Mouse (Mus musculus) kidney, embryonic 14.5 days (tissue): ENCODE data around the gene Golga4. TPM values are rescaled to one million over a fixed set of nuclear protein-coding genes. Genes with fewer than 3 reads are reported as not detected.

ENCODE experiments used
- ATAC-seq: fragments of 200-750 bp; cut with Nextera tagmentation; 2 replicates; pipeline ENCODE4 v1.8.0; 2017; ENCODE audit warnings: moderate number of reproducible peaks, mild to moderate bottlenecking, moderate TSS enrichment, moderate library complexity; ENCODE audit not compliant: low FRiP score, low TSS enrichment
- H3K27ac ChIP-seq: fragments of 300-500 bp; sonication (generic); 2 replicates; pipeline ENCODE4 v1.5.1; 2014; ENCODE audit warnings: low read depth, mild to moderate bottlenecking, low read length, moderate library complexity, mixed read lengths
- H3K27me3 ChIP-seq: fragments of 300-500 bp; sonication (generic); 2 replicates; pipeline ENCODE4 v1.6.1; 2014; ENCODE audit warnings: mild to moderate bottlenecking, low read length; ENCODE audit not compliant: control insufficient read depth, insufficient read depth
- H3K36me3 ChIP-seq: fragments of 300-500 bp; sonication (generic); 2 replicates; pipeline ENCODE4 v1.6.1; 2014; ENCODE audit warnings: low read length, mixed read lengths; ENCODE audit not compliant: control insufficient read depth, insufficient read depth
- H3K4me1 ChIP-seq: fragments of 300-500 bp; sonication (generic); 2 replicates; pipeline ENCODE4 v1.6.1; 2014; ENCODE audit warnings: low read length, mixed read lengths; ENCODE audit not compliant: control insufficient read depth, insufficient read depth
- H3K4me2 ChIP-seq: fragments of 300-500 bp; sonication (generic); replicated peaks from 2 replicates; pipeline ENCODE4 v1.6.1; 2014; ENCODE audit warnings: low read depth, mild to moderate bottlenecking, low read length
- H3K4me3 ChIP-seq: fragments of 300-500 bp; sonication (generic); 2 replicates; pipeline ENCODE4 v1.5.1; 2014; ENCODE audit warnings: mild to moderate bottlenecking, low read length
- H3K9ac ChIP-seq: fragments of 300-500 bp; sonication (generic); 2 replicates; pipeline ENCODE4 v1.6.1; 2014; ENCODE audit warnings: low read depth, mild to moderate bottlenecking, low read length, moderate library complexity
- H3K9me3 ChIP-seq: fragments of 300-500 bp; sonication (generic); 2 replicates; pipeline ENCODE4 v1.6.1; 2016; ENCODE audit warnings: low read length; ENCODE audit not compliant: control insufficient read depth
- WGBS: fragments of 180-500 bp; shearing (Covaris S2); extraction: QIAGEN DNeasy Blood & Tissue Kit; methylation state at CpG from one replicate; pipeline ENCODE4 v1.1.7; 2014; 5-methylcytosine and 5-hydroxymethylcytosine counted together
- polyA plus RNA-seq: library from polyadenylated mRNA; unstranded; fragments of >200 nt; fragmentation: Nextera tagmentation; extraction: Ambion mirVana; gene quantifications from 2 replicates; pipeline ENCODE4 v1.2.1, GENCODE M21; 2014

Gene Golga4
- polyA plus RNA-seq, 1 experiment from 2014 or later, result 70.7 TPM

DNA sequence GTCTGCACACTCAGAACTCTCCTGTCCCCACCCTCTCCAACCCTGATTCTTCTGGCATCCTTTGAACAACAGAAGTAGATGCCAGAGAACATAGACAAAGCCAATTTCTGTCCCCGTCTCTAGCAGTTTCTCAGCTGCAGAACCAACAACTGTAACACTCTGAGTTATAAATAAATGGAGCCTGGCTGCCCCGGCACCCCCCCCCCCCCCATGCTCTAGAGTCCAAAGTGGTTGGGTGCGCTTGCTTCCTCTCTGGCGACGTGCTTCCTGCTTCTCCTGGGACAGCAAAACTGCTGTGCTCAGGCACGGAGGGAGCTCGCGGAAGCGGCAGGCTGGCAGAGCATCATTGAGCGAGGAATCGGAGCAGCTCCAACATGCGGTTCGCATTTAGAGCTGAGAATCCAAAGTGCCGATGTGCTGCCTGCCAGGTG lies 105.1 kb downstream of the Golga4 start:
- WGBS, result 31% methylated on average over 14 of the region's 14 CpGs

DNA sequence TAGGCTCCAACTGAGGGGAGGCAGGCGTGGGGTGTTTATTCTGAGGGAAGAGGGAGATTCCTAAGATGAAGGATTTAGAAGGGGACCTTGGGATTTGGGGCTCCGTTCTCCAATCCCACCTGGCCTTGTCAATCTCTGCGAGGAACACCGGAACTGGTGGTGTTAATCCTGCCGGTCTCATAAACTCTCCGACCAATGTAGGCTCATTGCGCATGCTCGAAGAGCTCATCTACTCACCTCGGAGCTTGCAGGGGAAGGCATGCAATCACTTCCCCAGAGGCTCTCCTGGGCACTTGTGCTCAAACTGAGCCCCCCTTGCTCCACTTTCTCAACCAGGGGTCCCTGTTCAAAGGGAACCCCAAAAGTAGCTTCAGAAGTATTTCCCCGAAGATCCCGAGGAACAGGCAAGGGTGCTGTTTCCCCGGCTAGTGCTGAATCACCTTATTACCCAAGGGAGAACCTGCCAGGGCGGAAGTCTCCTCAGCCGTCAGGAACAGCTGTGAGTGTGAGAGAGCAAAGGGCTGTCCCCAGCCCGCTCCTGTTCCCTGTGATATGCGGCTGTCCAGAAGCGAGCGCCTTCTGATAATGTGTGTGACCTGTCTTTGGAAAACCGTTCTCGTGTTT lies 106.0 kb downstream of the Golga4 start:
- peak overlapping the region; percentile 21; the same call in 1 of the 2 replicates for H3K4me2 ChIP-seq
- no peaks in the 10 kb centered on the region for H3K36me3 ChIP-seq
- no peaks in the 10 kb centered on the region for H3K9me3 ChIP-seq
- peaks cover 45% of the 10 kb centered on the region for H3K4me1 ChIP-seq
- no peak overlapping the region for H3K4me3 ChIP-seq
- no peaks in the 10 kb centered on the region for H3K27me3 ChIP-seq
- no peak overlapping the region for H3K27ac ChIP-seq
- peak overlapping the region; percentile 12; the same call in 1 of the 2 replicates for H3K9ac ChIP-seq
- ATAC-seq, result no peak
- WGBS, result 38% methylated on average over 20 of the region's 20 CpGs

More for the DNA sequence above, 105.1 kb downstream of the Golga4 start:
- no peak overlapping the region for H3K4me3 ChIP-seq
- no peaks in the 10 kb centered on the region for H3K36me3 ChIP-seq
- no peak for ATAC-seq
- H3K9ac ChIP-seq, result no peak overlapping the region
- H3K9me3 ChIP-seq, result no peaks in the 10 kb centered on the region
- H3K27me3 ChIP-seq, result no peaks in the 10 kb centered on the region
- no peak overlapping the region; the same call in 1 of the 2 replicates for H3K27ac ChIP-seq
- peaks cover 46% of the 10 kb centered on the region for H3K4me1 ChIP-seq
- H3K4me2 ChIP-seq, result no peak overlapping the region; the same call in 1 of the 2 replicates

DNA sequence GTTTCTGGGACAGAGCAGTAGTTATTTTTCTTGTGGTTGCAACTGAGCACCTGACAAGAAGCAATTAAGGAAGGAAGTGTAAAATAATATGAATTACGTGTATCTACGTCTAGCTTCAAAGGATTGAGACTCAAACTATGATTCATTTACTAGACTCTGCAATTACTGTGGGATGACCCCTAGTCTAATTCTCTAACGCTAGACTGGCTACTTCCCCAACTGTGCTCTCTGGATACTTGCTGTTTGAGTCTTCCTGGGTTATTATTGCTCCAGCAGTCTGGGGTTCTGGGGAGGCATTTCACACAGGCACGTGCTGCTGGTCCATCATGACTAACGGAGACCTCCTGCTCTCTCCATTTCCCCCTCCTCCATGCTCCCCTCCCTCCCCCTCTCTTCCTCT lies 111.2 kb downstream of the Golga4 start:
- Histone ChIP-seq H3K4me3 (no peak overlapping the region), H3K9me3 (no peaks in the 10 kb centered on the region), H3K4me2 (no peak overlapping the region), H3K27me3 (no peaks in the 10 kb centered on the region), H3K4me1 (peaks cover 22% of the 10 kb centered on the region), H3K9ac (no peak overlapping the region), H3K36me3 (no peaks in the 10 kb centered on the region), H3K27ac (no peak overlapping the region)
- WGBS, result 35% methylated on average over 5 of the region's 5 CpGs
- ATAC-seq, result no peak

- Histone ChIP-seq H3K9me3 (no peaks in the 10 kb centered on the region), H3K9ac (no peak overlapping the region), H3K36me3 (no peaks in the 10 kb centered on the region), H3K4me1 (peaks cover 16% of the 10 kb centered on the region), H3K4me3 (no peak overlapping the region), H3K27me3 (no peaks in the 10 kb centered on the region), H3K4me2 (no peak overlapping the region), H3K27ac (no peak overlapping the region)
- ATAC-seq, result no peak; the same call in 1 of the 2 replicates
- WGBS, result 83% methylated on average over 3 of the region's 3 CpGs
These were observed 112.7 kb downstream of the Golga4 start for GRCm38 (mm10) chr9:118618732-118619250.

GRCm38 (mm10) chr9:118620807-118621206 lies 114.7 kb downstream of the Golga4 start:
- Histone ChIP-seq H3K9me3 (no peaks in the 10 kb centered on the region), H3K36me3 (no peaks in the 10 kb centered on the region), H3K4me1 (peaks cover 32% of the 10 kb centered on the region), H3K4me2 (no peak overlapping the region), H3K4me3 (no peak overlapping the region), H3K27me3 (no peaks in the 10 kb centered on the region), H3K27ac (no peak overlapping the region), H3K9ac (no peak overlapping the region)
- ATAC-seq, result no peak
- 53% methylated on average over 4 of the region's 4 CpGs for WGBS

GRCm38 (mm10) chr9:118621691-118622090 lies 115.6 kb downstream of the Golga4 start:
- no peaks in the 10 kb centered on the region for H3K36me3 ChIP-seq
- ATAC-seq, result no peak
- WGBS, result 89% methylated on average over 6 of the region's 6 CpGs
- no peak overlapping the region for H3K27ac ChIP-seq
- H3K4me3 ChIP-seq, result no peak overlapping the region
- peaks cover 32% of the 10 kb centered on the region for H3K4me1 ChIP-seq
- H3K4me2 ChIP-seq, result no peak overlapping the region
- no peak overlapping the region for H3K9ac ChIP-seq
- no peaks in the 10 kb centered on the region for H3K27me3 ChIP-seq
- H3K9me3 ChIP-seq, result no peaks in the 10 kb centered on the region

- no peak for ATAC-seq
- Histone ChIP-seq H3K4me1 (peaks cover 32% of the 10 kb centered on the region), H3K4me2 (no peak overlapping the region), H3K36me3 (peaks cover 5% of the 10 kb centered on the region; the same call in 1 of the 2 replicates), H3K9ac (no peak overlapping the region), H3K9me3 (no peaks in the 10 kb centered on the region), H3K27me3 (no peaks in the 10 kb centered on the region), H3K27ac (no peak overlapping the region), H3K4me3 (no peak overlapping the region)
- WGBS, result 80% methylated on average over 18 of the region's 18 CpGs
These were observed 116.5 kb downstream of the Golga4 start for GRCm38 (mm10) chr9:118622376-118623166.

- 40% methylated on average over 9 of the region's 9 CpGs for WGBS
- Histone ChIP-seq H3K4me2 (peak overlapping the region; percentile 19), H3K9me3 (no peaks in the 10 kb centered on the region), H3K27me3 (no peaks in the 10 kb centered on the region), H3K36me3 (peaks cover 12% of the 10 kb centered on the region; the same call in 1 of the 2 replicates), H3K27ac (peak overlapping the region; percentile 60; the same call in 1 of the 2 replicates), H3K9ac (no peak overlapping the region), H3K4me1 (peaks cover 32% of the 10 kb centered on the region), H3K4me3 (no peak overlapping the region)
- ATAC-seq, result peak; percentile 52; the same call in 1 of the 2 replicates
These were observed 117.4 kb downstream of the Golga4 start for GRCm38 (mm10) chr9:118623483-118623882.
